Mouse (Mus musculus): ENCODE measurements around the gene Acvr2a.

DNA sequence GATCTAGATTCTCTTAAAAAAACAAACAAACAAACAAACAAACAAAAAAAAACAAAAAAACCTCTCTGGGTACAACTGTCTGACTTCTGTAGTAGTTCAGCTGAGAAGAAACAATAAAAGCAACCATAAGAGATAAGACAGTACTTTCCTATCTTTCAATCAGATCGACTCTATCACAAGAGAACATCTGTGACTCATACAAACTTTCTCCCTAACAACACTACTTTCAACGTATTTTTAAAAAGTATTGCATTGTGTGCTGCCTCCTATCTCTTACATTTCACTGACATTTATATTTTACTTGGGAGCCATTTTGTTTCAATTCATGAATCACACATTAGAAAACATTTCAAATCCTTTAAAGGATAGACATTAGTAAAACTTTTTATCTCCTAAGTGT, 121.1 kb downstream of the Acvr2a start:
- TF ChIP-seq POLR2A (IDR thresholded peaks at IDR 0.05; ENCODE audit: low read depth, low read length) (no peak), CTCF (conservative IDR thresholded peaks at IDR 0.05; ENCODE audit: insufficient read depth, insufficient read length, low read depth, low read length) (no peak)

Data from kidney, adult 2 months (tissue).